Mouse (Mus musculus) CD4-positive, CD25-positive, alpha-beta regulatory T cell, adult 2 months (primary cell): ENCODE results near the gene Gm45062.

ENCODE experiments used
- DNase-seq: peaks from one replicate; pipeline ENCODE4 v3.0.0-alpha.2; 2012; ENCODE audit warnings: low read depth, low spot score

Gene Gm45062

DNA sequence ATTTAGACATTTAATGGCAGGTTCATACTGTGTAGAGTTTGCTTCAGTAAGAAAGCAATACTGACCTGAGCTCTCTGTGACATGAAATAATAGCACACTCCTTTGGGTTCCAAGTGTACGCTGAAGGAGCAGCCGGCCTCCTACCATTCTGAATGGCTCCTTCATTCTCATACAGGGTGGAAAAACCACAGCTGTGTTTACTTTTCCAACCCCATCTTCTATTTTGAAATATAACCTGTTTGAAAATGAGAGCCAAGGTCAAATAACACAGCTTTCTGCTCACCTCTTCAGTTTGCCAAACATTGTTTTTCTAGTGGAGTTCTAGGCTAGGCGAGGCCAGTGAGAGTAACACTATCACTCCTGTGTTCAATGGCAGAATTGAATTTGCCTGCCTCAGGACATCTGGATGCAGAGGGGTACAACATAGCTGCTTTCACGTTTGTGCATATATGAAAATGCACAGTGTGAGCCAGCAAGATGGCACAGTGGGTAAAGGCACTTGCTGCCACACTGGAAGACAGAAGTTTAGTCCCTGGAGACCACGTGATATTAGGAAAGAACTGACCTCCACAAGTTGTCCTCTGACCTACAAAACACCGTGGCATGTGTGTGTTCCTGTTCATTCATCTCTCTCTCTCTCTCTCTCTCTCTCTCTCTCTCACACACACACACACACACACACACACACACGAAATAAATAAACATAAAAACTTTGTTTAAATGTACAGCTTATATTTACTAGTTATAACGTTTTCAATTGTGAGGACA lies 157.7 kb downstream of the Gm45062 start:
- DNase-seq: no peak

DNA sequence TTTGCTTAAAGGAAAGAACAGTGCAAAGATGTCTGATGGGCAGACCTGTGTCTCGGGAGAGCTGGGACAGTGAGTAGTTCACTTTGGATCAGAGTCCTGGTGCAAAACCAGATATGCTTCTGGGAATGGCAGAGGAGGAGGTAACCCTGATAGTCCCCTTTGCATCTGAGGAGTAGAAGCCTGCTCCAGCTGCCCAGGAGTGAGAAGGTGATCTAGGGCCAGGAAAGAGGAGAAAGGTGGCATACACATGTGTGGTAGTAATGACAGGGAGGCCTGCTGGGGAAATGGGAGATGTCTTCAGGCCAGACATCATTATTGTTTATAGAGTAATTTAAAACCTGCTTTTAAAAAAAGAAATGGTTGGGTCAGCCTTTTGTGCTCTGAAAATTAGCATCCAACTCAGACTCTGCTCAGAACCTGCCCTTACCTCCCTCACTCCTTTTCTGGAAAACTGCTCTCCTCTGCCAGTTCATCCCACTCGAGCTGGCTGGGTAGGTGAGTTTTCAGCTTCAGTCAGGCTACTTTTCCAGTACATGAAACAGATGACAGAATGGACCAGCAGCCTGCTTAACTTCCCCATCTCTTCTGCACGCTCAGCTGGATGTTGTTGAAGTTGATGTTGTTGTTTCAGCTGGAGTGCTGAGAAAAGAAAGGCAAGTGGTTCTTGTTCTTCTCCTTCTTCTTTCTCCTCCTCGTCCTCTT lies 160.4 kb downstream of the Gm45062 start:
- no peak for DNase-seq

DNA sequence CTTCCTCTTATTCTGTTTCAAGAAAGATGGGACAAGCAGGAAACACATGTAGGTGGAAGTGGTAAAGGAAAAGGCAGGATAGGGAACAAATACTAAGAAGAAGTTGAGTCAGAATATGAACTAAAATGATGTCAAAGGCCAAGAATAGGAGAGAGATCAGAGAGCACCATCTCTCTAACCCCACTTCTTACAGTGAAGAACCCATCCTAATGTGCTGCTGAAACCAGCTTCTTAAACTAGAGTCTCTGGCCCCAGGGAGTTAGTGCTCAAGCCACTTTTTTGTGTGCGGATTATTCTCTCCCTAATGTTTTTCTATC lies 160.9 kb downstream of the Gm45062 start:
- DNase-seq: no peak

DNA sequence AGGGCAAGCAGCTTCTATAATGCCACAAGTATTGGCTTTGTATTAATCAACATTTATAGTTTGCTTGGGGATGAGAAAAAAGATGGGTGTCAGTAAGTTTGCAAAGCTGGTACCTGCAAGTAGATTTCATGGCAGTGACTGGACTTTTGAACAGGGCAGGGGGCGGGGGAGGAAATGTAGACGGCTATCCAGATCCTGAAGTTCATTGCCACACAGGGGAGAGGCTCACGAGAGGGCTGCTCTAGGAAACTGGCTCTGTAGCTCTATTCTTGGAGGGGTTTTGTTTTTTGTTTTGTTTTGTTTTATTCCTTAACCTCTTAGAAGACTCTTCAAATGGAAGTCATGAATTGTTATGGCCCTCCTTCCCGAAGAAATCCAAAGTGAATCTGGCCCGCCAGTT lies 162.2 kb downstream of the Gm45062 start:
- no peak for DNase-seq

DNA sequence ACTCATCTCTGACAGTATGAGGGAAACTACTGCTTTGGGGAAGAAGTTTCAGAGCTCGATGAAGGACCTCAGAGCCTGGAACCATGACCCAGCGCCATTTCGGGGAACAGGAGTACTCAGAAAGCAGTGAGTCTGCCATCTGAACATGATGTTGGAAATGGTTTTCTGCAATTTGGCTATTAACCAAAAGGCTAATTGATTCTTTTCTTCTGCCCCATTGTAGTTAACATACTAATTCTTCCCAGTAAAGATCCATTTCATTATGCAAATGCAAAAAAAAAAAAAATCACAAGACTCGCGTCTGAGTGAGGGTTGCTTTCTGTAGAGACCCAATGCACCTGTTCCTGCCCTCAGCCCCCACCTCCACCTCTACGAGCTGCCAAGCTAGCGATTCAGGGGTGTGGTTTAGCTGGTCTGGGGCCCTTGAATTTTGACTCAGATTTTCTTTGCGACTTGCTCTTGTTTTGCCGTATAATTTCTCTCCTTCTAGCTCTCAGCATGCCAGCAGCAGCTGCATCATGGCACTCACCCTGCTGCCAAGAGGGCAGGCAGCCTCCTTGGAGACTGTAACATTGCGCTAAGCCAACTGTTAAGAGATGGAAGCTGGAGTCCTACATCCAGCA lies 162.8 kb downstream of the Gm45062 start:
- DNase-seq: no peak

DNA sequence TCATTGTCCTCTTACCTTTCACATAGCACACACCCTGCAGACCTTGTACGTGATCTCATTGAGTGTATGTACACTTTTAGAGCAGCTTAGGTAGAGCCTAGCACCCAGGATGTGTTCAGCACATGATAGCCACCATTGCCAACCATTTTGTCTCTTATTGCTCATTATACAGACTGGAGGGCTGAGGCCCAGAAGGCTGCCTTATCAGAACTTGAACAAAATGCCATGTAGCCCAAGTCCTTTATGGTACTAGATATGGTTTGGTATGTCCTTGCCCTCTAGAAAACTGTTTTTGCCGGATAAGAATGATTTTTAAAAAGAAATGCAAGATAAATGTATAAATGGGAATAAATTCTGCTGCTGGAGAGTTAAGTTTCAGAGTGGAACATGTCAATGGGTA lies 163.9 kb downstream of the Gm45062 start:
- no peak for DNase-seq

DNA sequence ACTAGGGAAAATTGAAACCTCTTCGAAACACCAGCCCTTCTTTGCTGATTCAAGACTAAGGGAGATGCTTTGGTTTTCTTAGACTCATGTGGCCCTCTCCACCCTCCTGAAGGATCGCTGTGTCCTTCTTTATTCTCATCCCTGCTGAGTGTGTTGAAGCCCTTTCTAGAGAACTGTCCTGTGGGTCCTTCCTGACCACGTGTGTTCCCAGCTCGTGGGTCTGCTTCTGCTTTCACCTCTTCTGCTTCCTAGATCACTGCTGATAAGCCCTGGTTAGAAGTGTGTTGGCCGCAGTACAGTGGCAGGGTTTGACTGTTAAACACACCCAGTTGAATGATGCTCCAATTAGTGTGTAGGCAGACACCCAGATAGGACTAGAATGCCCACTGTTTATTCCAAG lies 168.4 kb downstream of the Gm45062 start:
- DNase-seq: no peak

- no peak for DNase-seq
Observed at GRCm38 (mm10) chr6:8430610-8431234, 171.5 kb downstream of the Gm45062 start.

GRCm38 (mm10) chr6:8433179-8433578 lies 173.9 kb downstream of the Gm45062 start:
- no peak for DNase-seq

DNA sequence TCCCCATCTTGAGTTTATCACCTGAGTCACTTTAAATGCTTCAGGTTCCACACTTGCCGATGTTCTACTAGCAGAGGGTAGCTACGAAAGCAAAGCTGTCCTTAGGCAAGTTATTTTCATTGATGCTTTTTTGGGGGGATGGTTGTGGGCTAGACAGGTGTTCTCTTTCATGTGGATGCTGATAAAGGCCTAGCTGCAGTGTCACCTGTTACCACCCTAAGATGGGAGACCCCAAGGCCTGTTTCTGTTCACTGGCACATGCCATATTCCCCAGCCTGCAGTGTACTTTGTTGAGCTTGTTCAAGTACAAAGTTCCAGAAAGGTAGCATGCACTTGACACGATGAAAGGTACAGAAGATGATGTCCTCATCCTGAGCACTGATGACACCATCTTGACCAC lies 178.7 kb downstream of the Gm45062 start:
- DNase-seq: no peak

DNA sequence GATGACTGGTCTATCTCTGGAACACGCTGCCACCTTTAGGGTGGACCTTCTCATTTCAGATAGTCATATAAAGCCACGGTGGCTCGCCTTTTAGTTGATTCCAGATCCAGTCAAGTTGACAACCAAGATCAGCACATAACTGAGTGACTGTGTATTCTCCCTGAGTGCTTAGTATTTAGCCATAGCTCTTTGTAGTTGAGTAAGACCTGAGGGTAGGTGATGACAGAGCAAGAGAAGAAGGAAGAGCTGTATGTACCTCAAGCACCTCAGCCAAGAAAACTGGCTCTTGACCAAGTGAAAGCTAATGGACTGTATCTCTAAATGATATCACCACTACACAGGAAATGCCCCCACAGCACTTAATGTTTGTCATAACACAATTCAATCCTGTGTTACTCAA lies 182.6 kb downstream of the Gm45062 start:
- no peak for DNase-seq

DNA sequence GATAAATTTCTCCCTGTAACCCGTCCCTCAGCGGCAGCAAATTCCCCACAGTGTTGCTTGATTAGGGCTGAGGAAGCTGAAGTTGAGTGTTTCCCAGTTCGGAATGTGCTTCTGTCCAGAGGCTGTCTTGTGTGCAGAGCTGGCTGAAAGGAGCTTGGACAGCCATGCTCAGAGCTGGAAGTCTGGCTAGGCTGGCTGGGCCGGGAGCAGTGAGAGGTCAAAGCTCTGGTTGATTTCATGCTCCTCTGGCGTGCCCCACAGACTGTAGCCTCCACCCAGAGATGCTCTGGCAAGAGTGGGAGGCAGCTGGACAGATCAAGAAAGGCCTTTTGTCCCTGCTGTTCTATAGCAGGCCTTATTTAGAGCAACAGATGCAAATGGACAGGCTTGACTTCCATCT lies 187.5 kb downstream of the Gm45062 start:
- no peak for DNase-seq

- no peak for DNase-seq
Observed at GRCm38 (mm10) chr6:8455599-8455998, 196.3 kb downstream of the Gm45062 start.

DNA sequence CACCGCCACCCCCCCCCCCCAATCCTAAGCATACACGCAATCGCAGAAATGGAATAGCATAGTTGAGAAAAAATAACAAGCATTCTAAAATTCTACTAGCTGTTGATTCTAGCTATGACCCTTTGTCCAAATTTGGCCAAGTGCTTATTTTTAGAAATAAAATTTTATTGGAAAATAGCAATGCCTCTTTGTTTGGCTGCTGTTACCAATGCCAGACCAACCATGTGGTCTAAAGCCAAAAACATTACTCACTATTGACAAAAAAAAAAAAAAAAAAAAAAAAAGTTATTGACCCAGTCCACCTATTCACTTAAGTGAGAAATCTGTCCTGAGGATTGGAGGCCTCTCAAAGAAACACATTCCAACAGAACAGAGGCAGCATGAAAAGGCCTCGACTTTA lies 199.3 kb downstream of the Gm45062 start:
- no peak for DNase-seq

DNA sequence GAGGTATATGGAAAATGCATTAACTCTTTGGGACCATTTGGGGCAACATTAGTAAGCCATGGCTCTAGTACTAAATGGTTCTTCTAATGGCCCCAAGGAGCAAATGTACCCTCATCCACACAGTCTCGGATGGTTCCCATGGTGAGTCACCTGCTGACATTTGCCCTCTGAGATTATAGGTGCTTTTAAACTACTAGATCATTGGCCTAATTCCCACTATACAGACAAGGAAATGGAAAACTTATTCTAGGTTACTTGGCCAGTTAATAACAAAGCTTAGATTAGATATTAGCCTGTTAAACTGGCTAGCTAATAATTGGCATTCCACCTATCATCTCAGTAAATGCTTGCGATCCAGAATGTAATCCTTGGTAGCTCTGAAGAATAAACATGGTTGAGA lies 203.2 kb downstream of the Gm45062 start:
- no peak for DNase-seq

DNA sequence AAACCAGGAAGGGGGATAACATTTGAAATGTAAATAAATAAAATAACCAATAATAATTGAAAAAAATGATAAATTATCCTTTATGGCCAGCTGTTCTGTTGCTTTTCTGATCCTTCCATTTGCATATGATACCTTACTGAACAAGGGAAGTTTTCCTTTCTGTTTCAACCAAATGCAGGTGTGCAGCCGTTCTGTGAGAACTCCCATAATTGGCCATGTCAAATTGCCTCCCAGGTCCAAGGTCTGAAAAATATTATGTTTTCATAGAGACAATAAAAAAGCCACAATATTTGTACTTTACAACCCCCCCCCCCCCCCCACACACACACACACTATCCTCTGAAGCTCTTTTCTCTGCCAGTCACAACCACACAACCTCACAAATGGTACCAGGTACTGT lies 206.1 kb downstream of the Gm45062 start:
- DNase-seq: no peak

DNA sequence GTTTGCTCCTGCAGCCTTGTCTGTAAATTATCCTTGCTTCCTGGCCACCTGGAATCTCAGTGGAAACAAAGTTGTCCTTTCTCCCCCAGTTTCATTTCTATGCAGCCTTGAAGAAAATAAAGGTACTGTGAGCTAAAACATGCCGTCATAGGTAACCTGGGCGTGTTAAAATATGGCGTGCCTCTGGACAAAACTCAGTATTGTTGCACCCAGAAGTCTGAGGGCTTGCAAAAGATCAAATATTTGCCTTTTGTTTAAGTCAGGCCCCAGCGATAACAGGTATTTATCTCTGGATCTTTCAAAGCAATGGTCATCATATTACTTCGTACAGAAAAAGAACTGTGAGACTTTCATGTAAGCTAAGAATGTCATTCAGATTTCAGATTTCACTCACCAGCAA lies 206.7 kb downstream of the Gm45062 start:
- DNase-seq: no peak

DNA sequence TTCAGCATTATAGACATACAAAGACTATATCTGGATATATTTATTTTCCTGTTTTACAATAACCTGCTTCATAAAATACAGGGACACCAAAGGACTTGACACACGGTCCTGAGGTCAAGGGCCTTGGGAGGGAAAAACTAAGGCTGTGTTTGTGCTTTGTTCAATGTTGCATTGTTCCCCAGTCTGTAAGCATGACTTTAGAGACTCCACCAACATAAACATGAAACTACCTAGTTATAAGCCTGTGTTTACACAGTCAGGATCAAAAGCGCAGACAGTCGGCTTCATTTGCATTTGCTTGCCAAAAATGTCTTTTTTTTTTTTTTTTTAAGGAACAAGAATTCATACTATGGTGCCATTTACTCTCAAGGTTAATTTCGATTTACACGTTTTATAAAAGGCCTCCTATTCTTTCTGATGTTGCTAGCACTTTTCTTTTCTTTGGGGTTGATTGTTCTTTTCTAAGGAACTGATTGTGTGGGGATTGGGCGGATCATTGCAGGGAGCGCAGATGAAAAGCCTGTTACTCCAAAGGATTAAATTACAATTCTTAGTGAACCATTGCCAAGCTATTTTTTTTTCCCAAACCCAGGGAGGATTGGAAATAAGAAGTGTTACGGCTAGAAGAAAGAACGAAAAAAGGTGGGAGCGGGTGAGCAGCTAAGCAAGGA lies 208.6 kb downstream of the Gm45062 start:
- no peak for DNase-seq

GRCm38 (mm10) chr6:8469918-8470317 lies 210.7 kb downstream of the Gm45062 start:
- no peak for DNase-seq

- DNase-seq: no peak
Observed at GRCm38 (mm10) chr6:8472125-8472524, 212.9 kb downstream of the Gm45062 start.

GRCm38 (mm10) chr6:8472915-8473314 lies 213.7 kb downstream of the Gm45062 start:
- DNase-seq: no peak

DNA sequence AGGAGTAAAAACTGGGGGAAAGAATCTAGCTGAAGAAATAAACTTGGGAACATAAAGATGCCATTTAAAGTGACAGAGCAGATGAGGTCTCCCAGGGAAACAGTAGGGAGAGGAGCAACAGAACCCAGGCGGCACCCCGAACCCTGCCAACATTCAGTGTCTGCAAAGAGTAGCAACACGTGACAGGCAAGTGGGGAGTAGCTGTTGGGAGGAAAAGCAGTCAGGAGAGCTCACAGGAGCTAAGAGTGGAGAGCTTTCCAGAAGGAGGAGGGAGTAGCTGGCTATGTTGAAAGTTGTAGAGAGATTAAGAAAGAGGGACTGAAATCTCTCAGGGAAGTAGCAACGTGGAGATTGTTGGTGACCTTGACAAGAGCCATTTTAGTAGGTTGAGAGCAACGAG lies 214.2 kb downstream of the Gm45062 start:
- no peak for DNase-seq
